Mouse (Mus musculus) CD4-positive naive resting alpha-beta T cell, adult 57 days (primary cell): ENCODE results near the gene Faiml. TPM values are rescaled to one million over a fixed set of nuclear protein-coding genes. Genes with fewer than 3 reads are reported as not detected.

ENCODE experiments used
- total RNA-seq: library from RNA; stranded (reverse); gene quantifications from one replicate; pipeline ENCODE4 v1.2.4, GENCODE M21; 2023

The Faiml gene
- not detected for total RNA-seq

DNA sequence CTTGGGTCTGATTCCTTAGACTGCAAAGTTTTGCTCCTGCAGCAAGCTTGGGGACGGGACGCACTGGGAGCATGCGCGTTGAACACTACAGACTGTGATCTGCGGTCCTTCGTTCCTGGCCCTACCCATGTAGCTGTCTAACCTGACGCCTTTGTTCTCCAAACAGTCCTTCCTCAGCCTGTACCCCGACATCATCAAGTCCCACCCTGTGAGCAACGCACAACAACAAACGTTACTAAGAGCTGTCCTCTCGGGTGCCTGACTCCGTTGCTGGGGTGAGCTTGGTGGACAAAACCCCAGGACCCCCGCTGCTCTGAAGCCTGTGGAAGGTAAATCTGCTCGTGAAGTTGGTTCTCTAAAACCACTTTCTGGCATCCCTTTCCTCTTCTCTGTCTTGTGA is at the start of gene Faiml:
Gene Faiml (minus strand): TSS at position 101 of the 400 bp plus-strand sequence.

GRCm38 (mm10) chr9:99243190-99243894 is 6.3 kb upstream of the Faiml start, which contains the start of gene Cep70:
Gene Cep70 (plus strand): TSS chr9:99243367.

Other genes with a start within 250 kb of the Faiml start
- gene Gm1123, start 201.5 kb downstream of the Faiml start, total RNA-seq = 0.50 TPM
- gene Pik3cb, start 96.6 kb downstream of the Faiml start, total RNA-seq = 8.9 TPM
- gene Cep70, start 6.1 kb upstream of the Faiml start, total RNA-seq = 11.4 TPM
- not detected for gene Esyt3, start 121.3 kb upstream of the Faiml start, total RNA-seq
- gene Mras, start 200.1 kb upstream of the Faiml start, total RNA-seq = 1.4 TPM
- not detected for gene Nme9, start 214.2 kb upstream of the Faiml start, total RNA-seq